Mouse (Mus musculus): ENCODE measurements around the gene Cecr2.

DNA sequence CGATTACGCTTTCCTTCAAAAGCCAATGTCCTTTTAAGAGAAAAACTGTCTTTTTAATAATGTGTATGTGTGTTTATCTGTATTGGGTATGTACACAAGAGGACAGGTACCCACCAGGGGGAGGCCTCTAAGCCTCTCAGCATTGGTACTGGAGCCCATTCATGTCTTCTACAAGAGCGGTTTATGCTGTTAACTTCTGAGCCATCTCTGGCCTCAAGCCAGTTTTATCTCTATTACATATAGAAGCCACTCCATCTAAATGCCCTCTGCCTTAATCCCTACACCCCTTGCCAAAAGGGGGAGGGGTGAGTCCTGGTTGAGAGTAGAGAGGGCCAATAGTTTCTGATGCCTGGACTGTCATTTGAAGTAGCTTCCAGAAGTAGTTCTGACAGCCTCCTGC lies 48.6 kb downstream of the Cecr2 start:
- no peak for TF ChIP-seq CTCF (conservative IDR thresholded peaks at IDR 0.05; ENCODE audit: low read length)
- no peak for TF ChIP-seq NANOG (IDR thresholded peaks at IDR 0.05; ENCODE audit: borderline replicate concordance, low read length)
- TF ChIP-seq POU5F1 (IDR thresholded peaks at IDR 0.05; ENCODE audit: borderline replicate concordance, low read length), result no peak

Measured in E14TG2a.4 (cell line).